Mouse (Mus musculus): ENCODE data around the gene Akr7a5.

The Akr7a5 gene

GRCm38 (mm10) chr4:139310171-139310898 lies at the start of gene Akr7a5, which contains the start of gene Pqlc2:
Gene Akr7a5, plus strand, starts transcription at chr4:139310744.
Gene Pqlc2, minus strand, starts transcription at chr4:139310708.
- DNase-seq (ENCODE audit: low spot score), result peak; percentile 98

- DNase-seq (ENCODE audit: low spot score), result no peak
Observed at GRCm38 (mm10) chr4:139262981-139263380, 47.6 kb upstream of the Akr7a5 start.

GRCm38 (mm10) chr4:139265783-139266499 lies 44.6 kb upstream of the Akr7a5 start:
- no peak for DNase-seq (ENCODE audit: low spot score)

- no peak for DNase-seq (ENCODE audit: low spot score)
Observed at GRCm38 (mm10) chr4:139266500-139266865, 44.1 kb upstream of the Akr7a5 start.

- DNase-seq (ENCODE audit: low spot score), result no peak
Observed at GRCm38 (mm10) chr4:139267335-139267734, 43.2 kb upstream of the Akr7a5 start.

- no peak for DNase-seq (ENCODE audit: low spot score)
Observed at GRCm38 (mm10) chr4:139268242-139268641, 42.3 kb upstream of the Akr7a5 start.

GRCm38 (mm10) chr4:139270168-139270567 lies 40.4 kb upstream of the Akr7a5 start:
- no peak for DNase-seq (ENCODE audit: low spot score)

GRCm38 (mm10) chr4:139271562-139271961 lies 39.0 kb upstream of the Akr7a5 start:
- DNase-seq (ENCODE audit: low spot score), result no peak

GRCm38 (mm10) chr4:139272951-139273680 lies 37.4 kb upstream of the Akr7a5 start:
- DNase-seq (ENCODE audit: low spot score), result no peak

GRCm38 (mm10) chr4:139274573-139274972 lies 36.0 kb upstream of the Akr7a5 start:
- no peak for DNase-seq (ENCODE audit: low spot score)

- no peak for DNase-seq (ENCODE audit: low spot score)
Observed at GRCm38 (mm10) chr4:139276411-139276810, 34.1 kb upstream of the Akr7a5 start.

- no peak for DNase-seq (ENCODE audit: low spot score)
Observed at GRCm38 (mm10) chr4:139280530-139280929, 30.0 kb upstream of the Akr7a5 start.

GRCm38 (mm10) chr4:139281791-139282345 lies 28.7 kb upstream of the Akr7a5 start:
- no peak for DNase-seq (ENCODE audit: low spot score)

- DNase-seq (ENCODE audit: low spot score), result no peak
Observed at GRCm38 (mm10) chr4:139282955-139283417, 27.6 kb upstream of the Akr7a5 start.

- no peak for DNase-seq (ENCODE audit: low spot score)
Observed at GRCm38 (mm10) chr4:139284877-139285276, 25.7 kb upstream of the Akr7a5 start.

GRCm38 (mm10) chr4:139286234-139286633 lies 24.3 kb upstream of the Akr7a5 start:
- DNase-seq (ENCODE audit: low spot score), result no peak

GRCm38 (mm10) chr4:139287122-139287863 lies 23.3 kb upstream of the Akr7a5 start:
- DNase-seq (ENCODE audit: low spot score), result peak; percentile 91

GRCm38 (mm10) chr4:139289017-139289416 lies 21.5 kb upstream of the Akr7a5 start:
- DNase-seq (ENCODE audit: low spot score), result peak; percentile 70

- no peak for DNase-seq (ENCODE audit: low spot score)
Observed at GRCm38 (mm10) chr4:139291099-139291498, 19.4 kb upstream of the Akr7a5 start.

GRCm38 (mm10) chr4:139292038-139292437 lies 18.5 kb upstream of the Akr7a5 start:
- no peak for DNase-seq (ENCODE audit: low spot score)

- DNase-seq (ENCODE audit: low spot score), result peak; percentile 58
Observed at GRCm38 (mm10) chr4:139297566-139297965, 13.0 kb upstream of the Akr7a5 start.

All from layer of hippocampus, adult 11-12 months (tissue).